In genomic region chr12:117160211-117160891, GRCm38 (mm10) we compare ENCODE assay signal across 9 mouse cellular contexts.
DNase-seq lines count a peak whose midpoint lies in the region; ATAC-seq lines count a peak whose summit lies in the region.
"Had no signal": no experiment of that assay in that cellular context is flagged by ENCODE, and none has a peak within 500 bp of the region (broad histone marks: within the 10 kb centered on the region; RNA-seq: fewer than 3 reads in every experiment).

No protein-coding gene starts in this region.

- peak overlapping the region; percentile 34 for H3K4me3 ChIP-seq in lung, embryonic 16.5 days (ENCODE audit: low read length)
- H3K4me3 ChIP-seq in forebrain, embryonic 15.5 days, result peak overlapping the region; percentile 27
- peak overlapping the region; percentile 27 for H3K4me3 ChIP-seq in midbrain, embryonic 11.5 days (ENCODE audit: low read depth, low read length)
- H3K4me3 ChIP-seq: megakaryocyte, embryonic 14.5 days had no signal

- H3K27ac ChIP-seq in lung, embryonic 16.5 days (ENCODE audit: low read length), result no peak overlapping the region
- peak overlapping the region; percentile 74 for H3K27ac ChIP-seq in forebrain, embryonic 15.5 days (replicated peaks)
- peak overlapping the region; percentile 76 for H3K27ac ChIP-seq in midbrain, embryonic 11.5 days (ENCODE audit: low read depth, low read length)

- peak overlapping the region; percentile 51 for H3K4me2 ChIP-seq in lung, embryonic 16.5 days (ENCODE audit: low read depth, low read length)
- peak overlapping the region; percentile 51 for H3K4me2 ChIP-seq in forebrain, embryonic 15.5 days (replicated peaks)
- H3K4me2 ChIP-seq in midbrain, embryonic 11.5 days, result peak overlapping the region; percentile 63

- H3K4me1 ChIP-seq in lung, embryonic 16.5 days (replicated peaks; ENCODE audit: control insufficient read depth, insufficient read depth, low read length), result peaks cover 11% of the 10 kb centered on the region
- peaks cover 70% of the 10 kb centered on the region for H3K4me1 ChIP-seq in forebrain, embryonic 15.5 days
- H3K4me1 ChIP-seq in midbrain, embryonic 11.5 days (ENCODE audit: control insufficient read depth, insufficient read depth, low read length), result peaks cover 66% of the 10 kb centered on the region

- no peaks in the 10 kb centered on the region for H3K9me3 ChIP-seq in lung, embryonic 16.5 days (ENCODE audit: control insufficient read depth, low read length)
- H3K9me3 ChIP-seq in forebrain, embryonic 15.5 days, result no peaks in the 10 kb centered on the region
- H3K9me3 ChIP-seq in midbrain, embryonic 11.5 days (ENCODE audit: control insufficient read depth, low read length), result no peaks in the 10 kb centered on the region

- H3K36me3 ChIP-seq in lung, embryonic 16.5 days (ENCODE audit: control insufficient read depth, insufficient read depth, low read length), result no peaks in the 10 kb centered on the region
- H3K36me3 ChIP-seq in forebrain, embryonic 15.5 days, result no peaks in the 10 kb centered on the region
- H3K36me3 ChIP-seq in midbrain, embryonic 11.5 days (ENCODE audit: control insufficient read depth, insufficient read depth, low read length), result peaks cover 12% of the 10 kb centered on the region

- WGBS in lung, embryonic 16.5 days, result 13% methylated on average over 30 of the region's 30 CpGs
- WGBS in forebrain, embryonic 15.5 days, result under 1% methylated on average over 30 of the region's 30 CpGs
- 5% methylated on average over 30 of the region's 30 CpGs for WGBS in midbrain, embryonic 11.5 days

- no peak overlapping the region for H3K9ac ChIP-seq in lung, embryonic 16.5 days (ENCODE audit: low read length)
- peak overlapping the region; percentile 45 for H3K9ac ChIP-seq in forebrain, embryonic 15.5 days (replicated peaks)
- peak overlapping the region; percentile 62 for H3K9ac ChIP-seq in midbrain, embryonic 11.5 days (ENCODE audit: low read length)

- no peak for ATAC-seq in lung, embryonic 16.5 days (ENCODE audit: low read depth)
- ATAC-seq in forebrain, embryonic 15.5 days (replicated peaks), result peak; percentile 48; the same call in 1 of the 2 replicates
- ATAC-seq in midbrain, embryonic 11.5 days (ENCODE audit: low FRiP score), result peak; percentile 9; the same call in 1 of the 2 replicates
- ATAC-seq in monocyte, adult 5-6 weeks (replicated peaks; ENCODE audit: insufficient number of reproducible peaks, low FRiP score, low TSS enrichment, poor library complexity, severe bottlenecking), result no peak

- DNase-seq in lung, postnatal 4 days, result no peak
- peak; percentile 92 for DNase-seq in midbrain, embryonic 11.5 days (ENCODE audit: low spot score, missing footprints)
- DNase-seq in frontal cortex, postnatal 14 days (ENCODE audit: low spot score in 2 of 2), result no peak
- no peak for DNase-seq in gastrocnemius, postnatal 25 days
- DNase-seq: kidney, postnatal 25 days had no signal

- peaks cover 60% of the 10 kb centered on the region for H3K27me3 ChIP-seq in lung, embryonic 16.5 days (ENCODE audit: control insufficient read depth, insufficient read depth, low read depth, low read length)
- H3K27me3 ChIP-seq in forebrain, embryonic 15.5 days, result peaks cover 38% of the 10 kb centered on the region; the same call in 1 of the 2 replicates
- no peaks in the 10 kb centered on the region for H3K27me3 ChIP-seq in midbrain, embryonic 11.5 days (ENCODE audit: control insufficient read depth, insufficient read depth, low read length)

Comparison
In these comparisons a context has a peak if more than half of its experiments do, and no peak if none do; other contexts are left out.
1. ATAC-seq: peak in forebrain, embryonic 15.5 days (single experiment) and midbrain, embryonic 11.5 days (single experiment); none in lung, embryonic 16.5 days (single experiment) and monocyte, adult 5-6 weeks (single experiment).
2. Peak in every context shown above with its lines, with median percentiles within 50 percentile points of each other: H3K4me2 ChIP-seq and H3K4me3 ChIP-seq.